Mouse (Mus musculus) cortical plate, adult 2 months (tissue): ENCODE measurements around the gene Hist1h2bp. TPM values are rescaled to one million over a fixed set of nuclear protein-coding genes. Genes with fewer than 3 reads are reported as not detected.
A peak's percentile ranks its signal among the peaks of the same experiment; 100 is the strongest.
"Not testable (repeated sequence)": the region's sequence is repeated elsewhere in the genome, so short reads cannot be mapped to it uniquely, and the experiment has no call there.

ENCODE experiments used
- H3K27ac ChIP-seq: fragments of 200-500 bp; 2 replicates; pipeline ENCODE4 v1.5.1; 2012; ENCODE audit warnings: low read length, control low read depth, inconsistent platforms; ENCODE audit not compliant: insufficient read depth
- H3K4me1 ChIP-seq: fragments of 200-500 bp; 2 replicates; pipeline ENCODE4 v1.6.1; 2011; ENCODE audit warnings: low read length; ENCODE audit not compliant: control insufficient read depth, insufficient read depth
- H3K4me3 ChIP-seq: fragments of 200-500 bp; 2 replicates; pipeline ENCODE4 v1.5.1; 2011; ENCODE audit warnings: mild to moderate bottlenecking, low read length, control low read depth; ENCODE audit not compliant: insufficient read depth
- CTCF ChIP-seq: fragments of 200-500 bp; IDR thresholded peaks from 2 replicates; pipeline ENCODE4 v1.5.1; 2011; ENCODE audit warnings: mild to moderate bottlenecking, control low read depth, low read length; ENCODE audit not compliant: insufficient read depth; ENCODE audit errors: extremely low read depth
- POLR2A ChIP-seq: fragments of 200-500 bp; IDR thresholded peaks from 2 replicates; pipeline ENCODE4 v1.6.1; 2011; ENCODE audit warnings: mild to moderate bottlenecking, low read length, control low read depth; ENCODE audit not compliant: insufficient read depth; ENCODE audit errors: extremely low read depth
- polyA plus RNA-seq: library from polyadenylated mRNA; depleted of rRNA; stranded (reverse); fragments of >200 nt; gene quantifications from 2 replicates; pipeline ENCODE4 v1.2.3, GENCODE M21; 2012

Hist1h2bp gene
- polyA plus RNA-seq, 1 experiment = 0.63 TPM

- H3K4me1 ChIP-seq = no peaks in the 10 kb centered on the region; the same call in 1 of the 2 replicates
- TF ChIP-seq CTCF = no peak
- TF ChIP-seq POLR2A = peak; percentile 68
- H3K27ac ChIP-seq = peak within 1 kb of the TSS; percentile 23; the same call in 1 of the 2 replicates
- peak within 1 kb of the TSS; percentile 49 for H3K4me3 ChIP-seq
These were observed 4.0 kb upstream of the Hist1h2bp start, which contains the start of gene Hist1h3i for GRCm38 (mm10) chr13:21783255-21783617. TSS of gene Hist1h3i (minus strand) at chr13:21783370.

- H3K27ac ChIP-seq = no peak overlapping the region
- H3K4me3 ChIP-seq = peak overlapping the region; percentile 49; the same call in 1 of the 2 replicates
- TF ChIP-seq POLR2A = no peak
- TF ChIP-seq CTCF = no peak
- no peaks in the 10 kb centered on the region; the same call in 1 of the 2 replicates for H3K4me1 ChIP-seq
These were observed 3.5 kb upstream of the Hist1h2bp start for GRCm38 (mm10) chr13:21783734-21784161.

GRCm38 (mm10) chr13:21784311-21784710 lies 3.0 kb upstream of the Hist1h2bp start:
- no peak for TF ChIP-seq CTCF
- no peak for TF ChIP-seq POLR2A
- Histone ChIP-seq H3K27ac (no peak overlapping the region), H3K4me1 (no peaks in the 10 kb centered on the region; the same call in 1 of the 2 replicates), H3K4me3 (no peak overlapping the region)

- Histone ChIP-seq H3K4me1 (peaks cover 1% of the 10 kb centered on the region; the same call in 1 of the 2 replicates), H3K27ac (no peak overlapping the region), H3K4me3 (no peak overlapping the region; the same call in 1 of the 2 replicates)
- TF ChIP-seq POLR2A (no peak), CTCF (no peak)
These were observed 917 bp upstream of the Hist1h2bp start for GRCm38 (mm10) chr13:21786189-21786898.

GRCm38 (mm10) chr13:21787760-21788593 lies 716 bp downstream of the Hist1h2bp start:
- Histone ChIP-seq H3K27ac (no peak overlapping the region), H3K4me1 (peaks cover 1% of the 10 kb centered on the region; the same call in 1 of the 2 replicates), H3K4me3 (peak overlapping the region; percentile 25; the same call in 1 of the 2 replicates)
- TF ChIP-seq POLR2A (no peak), CTCF (no peak)

GRCm38 (mm10) chr13:21789925-21790324 lies 2.7 kb downstream of the Hist1h2bp start:
- H3K4me1 ChIP-seq = 0 out of 2 replicates have a peak, but pooled peaks cover 1% of the 10 kb centered on the region
- no peak overlapping the region for H3K4me3 ChIP-seq
- H3K27ac ChIP-seq = no peak overlapping the region
- TF ChIP-seq POLR2A (no peak), CTCF (no peak)

- no peak for TF ChIP-seq POLR2A
- TF ChIP-seq CTCF = no peak
- H3K27ac ChIP-seq = no peak overlapping the region
- H3K4me3 ChIP-seq = no peak overlapping the region
- 0 out of 2 replicates have a peak, but pooled peaks cover 1% of the 10 kb centered on the region for H3K4me1 ChIP-seq
These were observed 3.5 kb downstream of the Hist1h2bp start for GRCm38 (mm10) chr13:21790601-21791283.

- H3K4me3 ChIP-seq = no peak overlapping the region
- no peak overlapping the region for H3K27ac ChIP-seq
- TF ChIP-seq CTCF (no peak), POLR2A (no peak)
- 0 out of 2 replicates have a peak, but pooled peaks cover 1% of the 10 kb centered on the region for H3K4me1 ChIP-seq
These were observed 8.3 kb downstream of the Hist1h2bp start for GRCm38 (mm10) chr13:21795584-21795983.

- not testable (repeated sequence) for H3K4me3 ChIP-seq, H3K27ac ChIP-seq
These were observed 9.9 kb downstream of the Hist1h2bp start for GRCm38 (mm10) chr13:21797163-21797562.

GRCm38 (mm10) chr13:21803058-21803457 lies 15.8 kb downstream of the Hist1h2bp start:
- not testable (repeated sequence) for H3K4me1 ChIP-seq, H3K4me3 ChIP-seq, H3K27ac ChIP-seq

More at GRCm38 (mm10) chr13:21797163-21797562, 9.9 kb downstream of the Hist1h2bp start:
- H3K4me1 ChIP-seq = not testable (repeated sequence)

- not testable (repeated sequence) for H3K27ac ChIP-seq, H3K4me3 ChIP-seq, H3K4me1 ChIP-seq
These were observed 22.8 kb downstream of the Hist1h2bp start, which contains the start of the genes Hist1h2bq and Hist1h2ao for GRCm38 (mm10) chr13:21810073-21810472. TSS of gene Hist1h2bq (minus strand) at chr13:21810197. TSS of gene Hist1h2ao (plus strand) at chr13:21810465.

GRCm38 (mm10) chr13:21811074-21811473 lies 23.8 kb downstream of the Hist1h2bp start:
- not testable (repeated sequence) for H3K4me3 ChIP-seq, H3K4me1 ChIP-seq, H3K27ac ChIP-seq

- not testable (repeated sequence) for H3K4me1 ChIP-seq, H3K4me3 ChIP-seq, H3K27ac ChIP-seq
These were observed 24.3 kb downstream of the Hist1h2bp start, which contains the start of gene Hist1h4m for GRCm38 (mm10) chr13:21811539-21811938. TSS of gene Hist1h4m (plus strand) at chr13:21811746.
